Mouse (Mus musculus): ENCODE results near the gene Rasl11b. TPM values are rescaled to one million over a fixed set of nuclear protein-coding genes. Genes with fewer than 3 reads are reported as not detected.

Rasl11b gene
- polyA plus RNA-seq, 1 experiment, result 8.0 TPM

GRCm38 (mm10) chr5:74175526-74176270, 19.4 kb upstream of the Rasl11b start:
- H3K27me3 ChIP-seq (ENCODE audit: control insufficient read depth, insufficient read depth, low read length, poor library complexity, severe bottlenecking), result no peaks in the 10 kb centered on the region
- TF ChIP-seq CTCF (IDR thresholded peaks at IDR 0.05; ENCODE audit: low read depth, low read length) (no peak), EP300 (IDR thresholded peaks at IDR 0.05; ENCODE audit: insufficient read depth, low read depth, low read length) (no peak), POLR2A (IDR thresholded peaks at IDR 0.05; ENCODE audit: insufficient read depth, low read length) (no peak)
- H3K4me3 ChIP-seq (ENCODE audit: low read depth, low read length), result no peak overlapping the region
- H3K27ac ChIP-seq (ENCODE audit: insufficient read depth, low read length), result no peak overlapping the region
- H3K36me3 ChIP-seq (ENCODE audit: control insufficient read depth, insufficient read depth, low read length, poor library complexity, severe bottlenecking), result no peaks in the 10 kb centered on the region
- no peaks in the 10 kb centered on the region for H3K4me1 ChIP-seq (ENCODE audit: control insufficient read depth, insufficient read depth, low read length)
- no peak overlapping the region for H3K9ac ChIP-seq (ENCODE audit: low read depth, poor library complexity, severe bottlenecking)
- H3K9me3 ChIP-seq (replicated peaks; ENCODE audit: control insufficient read depth, insufficient read depth, low read length, poor library complexity, severe bottlenecking), result no peaks in the 10 kb centered on the region

GRCm38 (mm10) chr5:74180216-74180615, 14.9 kb upstream of the Rasl11b start:
- Histone ChIP-seq H3K4me3 (ENCODE audit: low read depth, low read length) (no peak overlapping the region), H3K27ac (ENCODE audit: insufficient read depth, low read length) (no peak overlapping the region), H3K36me3 (ENCODE audit: control insufficient read depth, insufficient read depth, low read length, poor library complexity, severe bottlenecking) (no peaks in the 10 kb centered on the region), H3K27me3 (ENCODE audit: control insufficient read depth, insufficient read depth, low read length, poor library complexity, severe bottlenecking) (no peaks in the 10 kb centered on the region), H3K9ac (ENCODE audit: low read depth, poor library complexity, severe bottlenecking) (no peak overlapping the region), H3K4me1 (ENCODE audit: control insufficient read depth, insufficient read depth, low read length) (no peaks in the 10 kb centered on the region), H3K9me3 (replicated peaks; ENCODE audit: control insufficient read depth, insufficient read depth, low read length, poor library complexity, severe bottlenecking) (no peaks in the 10 kb centered on the region)
- TF ChIP-seq CTCF (IDR thresholded peaks at IDR 0.05; ENCODE audit: low read depth, low read length), result no peak
- no peak for TF ChIP-seq EP300 (IDR thresholded peaks at IDR 0.05; ENCODE audit: insufficient read depth, low read depth, low read length)
- no peak for TF ChIP-seq POLR2A (IDR thresholded peaks at IDR 0.05; ENCODE audit: insufficient read depth, low read length)

- H3K4me1 ChIP-seq (ENCODE audit: control insufficient read depth, insufficient read depth, low read length), result no peaks in the 10 kb centered on the region
Measured at GRCm38 (mm10) chr5:74183118-74183517, 12.0 kb upstream of the Rasl11b start.

GRCm38 (mm10) chr5:74184607-74185006, 10.5 kb upstream of the Rasl11b start:
- no peak overlapping the region for H3K4me3 ChIP-seq (ENCODE audit: low read depth, low read length)
- TF ChIP-seq POLR2A (IDR thresholded peaks at IDR 0.05; ENCODE audit: insufficient read depth, low read length) (no peak), EP300 (IDR thresholded peaks at IDR 0.05; ENCODE audit: insufficient read depth, low read depth, low read length) (no peak), CTCF (IDR thresholded peaks at IDR 0.05; ENCODE audit: low read depth, low read length) (no peak)
- H3K9me3 ChIP-seq (replicated peaks; ENCODE audit: control insufficient read depth, insufficient read depth, low read length, poor library complexity, severe bottlenecking), result no peaks in the 10 kb centered on the region
- no peak overlapping the region for H3K9ac ChIP-seq (ENCODE audit: low read depth, poor library complexity, severe bottlenecking)
- H3K36me3 ChIP-seq (ENCODE audit: control insufficient read depth, insufficient read depth, low read length, poor library complexity, severe bottlenecking), result no peaks in the 10 kb centered on the region
- no peaks in the 10 kb centered on the region for H3K27me3 ChIP-seq (ENCODE audit: control insufficient read depth, insufficient read depth, low read length, poor library complexity, severe bottlenecking)
- no peak overlapping the region for H3K27ac ChIP-seq (ENCODE audit: insufficient read depth, low read length)
- H3K4me1 ChIP-seq (ENCODE audit: control insufficient read depth, insufficient read depth, low read length), result no peaks in the 10 kb centered on the region

More at GRCm38 (mm10) chr5:74183118-74183517, 12.0 kb upstream of the Rasl11b start:
- Histone ChIP-seq H3K9me3 (replicated peaks; ENCODE audit: control insufficient read depth, insufficient read depth, low read length, poor library complexity, severe bottlenecking) (no peaks in the 10 kb centered on the region), H3K4me3 (ENCODE audit: low read depth, low read length) (no peak overlapping the region), H3K27ac (ENCODE audit: insufficient read depth, low read length) (no peak overlapping the region), H3K27me3 (ENCODE audit: control insufficient read depth, insufficient read depth, low read length, poor library complexity, severe bottlenecking) (no peaks in the 10 kb centered on the region), H3K9ac (ENCODE audit: low read depth, poor library complexity, severe bottlenecking) (no peak overlapping the region), H3K36me3 (ENCODE audit: control insufficient read depth, insufficient read depth, low read length, poor library complexity, severe bottlenecking) (no peaks in the 10 kb centered on the region)
- TF ChIP-seq CTCF (IDR thresholded peaks at IDR 0.05; ENCODE audit: low read depth, low read length), result no peak
- no peak for TF ChIP-seq POLR2A (IDR thresholded peaks at IDR 0.05; ENCODE audit: insufficient read depth, low read length)

GRCm38 (mm10) chr5:74188076-74188475, 7.0 kb upstream of the Rasl11b start:
- no peak overlapping the region for H3K9ac ChIP-seq (ENCODE audit: low read depth, poor library complexity, severe bottlenecking)
- no peak overlapping the region for H3K4me3 ChIP-seq (ENCODE audit: low read depth, low read length)
- no peak overlapping the region for H3K27ac ChIP-seq (ENCODE audit: insufficient read depth, low read length)
- H3K36me3 ChIP-seq (ENCODE audit: control insufficient read depth, insufficient read depth, low read length, poor library complexity, severe bottlenecking), result no peaks in the 10 kb centered on the region
- no peaks in the 10 kb centered on the region for H3K9me3 ChIP-seq (replicated peaks; ENCODE audit: control insufficient read depth, insufficient read depth, low read length, poor library complexity, severe bottlenecking)
- no peaks in the 10 kb centered on the region for H3K27me3 ChIP-seq (ENCODE audit: control insufficient read depth, insufficient read depth, low read length, poor library complexity, severe bottlenecking)
- no peaks in the 10 kb centered on the region for H3K4me1 ChIP-seq (ENCODE audit: control insufficient read depth, insufficient read depth, low read length)
- TF ChIP-seq EP300 (IDR thresholded peaks at IDR 0.05; ENCODE audit: insufficient read depth, low read depth, low read length) (no peak), CTCF (IDR thresholded peaks at IDR 0.05; ENCODE audit: low read depth, low read length) (no peak), POLR2A (IDR thresholded peaks at IDR 0.05; ENCODE audit: insufficient read depth, low read length) (no peak)

GRCm38 (mm10) chr5:74188886-74189285, 6.2 kb upstream of the Rasl11b start:
- no peaks in the 10 kb centered on the region for H3K4me1 ChIP-seq (ENCODE audit: control insufficient read depth, insufficient read depth, low read length)
- no peaks in the 10 kb centered on the region for H3K27me3 ChIP-seq (ENCODE audit: control insufficient read depth, insufficient read depth, low read length, poor library complexity, severe bottlenecking)
- H3K27ac ChIP-seq (ENCODE audit: insufficient read depth, low read length), result no peak overlapping the region
- TF ChIP-seq EP300 (IDR thresholded peaks at IDR 0.05; ENCODE audit: insufficient read depth, low read depth, low read length) (no peak), POLR2A (IDR thresholded peaks at IDR 0.05; ENCODE audit: insufficient read depth, low read length) (no peak), CTCF (IDR thresholded peaks at IDR 0.05; ENCODE audit: low read depth, low read length) (no peak)
- H3K36me3 ChIP-seq (ENCODE audit: control insufficient read depth, insufficient read depth, low read length, poor library complexity, severe bottlenecking), result no peaks in the 10 kb centered on the region
- no peaks in the 10 kb centered on the region for H3K9me3 ChIP-seq (replicated peaks; ENCODE audit: control insufficient read depth, insufficient read depth, low read length, poor library complexity, severe bottlenecking)
- no peak overlapping the region for H3K9ac ChIP-seq (ENCODE audit: low read depth, poor library complexity, severe bottlenecking)
- no peak overlapping the region for H3K4me3 ChIP-seq (ENCODE audit: low read depth, low read length)
